Mouse (Mus musculus) ES-E14 (cell line): ENCODE results near the gene Ntan1. TPM values are rescaled to one million over a fixed set of nuclear protein-coding genes. Genes with fewer than 3 reads are reported as not detected.

Source experiments
- DNase-seq: peaks from one replicate; pipeline ENCODE4 v3.0.0-alpha.2; 2013; ENCODE audit warnings: low read depth, low spot score
- H3K27ac ChIP-seq: 2 replicates; pipeline ENCODE4 v1.5.1; 2012; ENCODE audit warnings: low read depth, mild to moderate bottlenecking, low read length, moderate library complexity, mixed read lengths; ENCODE audit not compliant: poor library complexity, insufficient read depth, severe bottlenecking
- H3K36me3 ChIP-seq: 2 replicates; pipeline ENCODE4 v1.6.1; 2012; ENCODE audit warnings: mild to moderate bottlenecking, low read length, moderate library complexity, mixed read lengths; ENCODE audit not compliant: control insufficient read depth, poor library complexity, insufficient read depth, severe bottlenecking
- H3K4me1 ChIP-seq, 2 experiments: fragments of 150-350 bp in 1 of 2; sonication (generic) in 1 of 2; 2 replicates each; pipeline ENCODE4 v1.6.1; 2012; ENCODE audit warnings: low read length in 2 of 2, mild to moderate bottlenecking in 1 of 2, mixed read lengths in 1 of 2; ENCODE audit not compliant: control insufficient read depth in 2 of 2, insufficient read depth in 2 of 2, poor library complexity in 1 of 2
- H3K4me3 ChIP-seq, 2 experiments: fragments of 150-350 bp in 1 of 2; sonication (generic) in 1 of 2; 2 replicates each; pipeline ENCODE4 v1.5.1; 2012; ENCODE audit warnings: low read length in 2 of 2, low read depth in 1 of 2, mild to moderate bottlenecking in 1 of 2, mixed read lengths in 1 of 2; ENCODE audit not compliant: insufficient read depth in 1 of 2, poor library complexity in 1 of 2, severe bottlenecking in 1 of 2
- H3K9ac ChIP-seq: 2 replicates; pipeline ENCODE4 v1.6.1; 2012; ENCODE audit warnings: low read depth, mild to moderate bottlenecking, low read length, mixed read lengths; ENCODE audit not compliant: poor library complexity, insufficient read depth, severe bottlenecking
- H3K9me3 ChIP-seq: fragments of 150-350 bp; sonication (generic); 2 replicates; pipeline ENCODE4 v1.6.1; 2012; ENCODE audit warnings: low read depth, mild to moderate bottlenecking, low read length; ENCODE audit not compliant: control insufficient read depth, insufficient read depth
- CHD2 ChIP-seq: IDR thresholded peaks from 2 replicates; pipeline ENCODE4 v1.6.1; 2014; ENCODE audit warnings: mild to moderate bottlenecking, low read depth, low read length, inconsistent platforms
- HCFC1 ChIP-seq: IDR thresholded peaks from 2 replicates; pipeline ENCODE4 v1.6.1; 2012; ENCODE audit warnings: low read length, inconsistent platforms, borderline replicate concordance; ENCODE audit not compliant: insufficient read depth
- MAFK ChIP-seq: IDR thresholded peaks from 2 replicates; pipeline ENCODE4 v1.6.1; 2014; ENCODE audit warnings: mild to moderate bottlenecking, low read depth, low read length, inconsistent platforms; ENCODE audit not compliant: insufficient read depth
- ZC3H11A ChIP-seq: IDR thresholded peaks from 2 replicates; pipeline ENCODE4 v1.6.1; 2012; ENCODE audit warnings: low read depth, mild to moderate bottlenecking, inconsistent platforms, low read length, borderline replicate concordance
- ZNF384 ChIP-seq: IDR thresholded peaks from 2 replicates; pipeline ENCODE4 v1.6.1; 2012; ENCODE audit warnings: low read depth, low read length, inconsistent platforms
- in situ Hi-C, 2 experiments: fragments of 600-800 bp; cut with MboI; formaldehyde crosslinking; loops; one replicate each; pipeline ENCODE4 v1.15.1; 2025; ENCODE audit warnings: low sequenced_read_pairs in 2 of 2, inconsistent platforms in 1 of 2; ENCODE audit not compliant: unreplicated experiment in 2 of 2
- total RNA-seq: library from RNA; depleted of rRNA; stranded (reverse); fragments of 300-350 nt; gene quantifications from 2 replicates; pipeline ENCODE4 v1.2.3, GENCODE M21; 2012

Ntan1 gene
- total RNA-seq, 1 experiment, result 54.2 TPM

DNA sequence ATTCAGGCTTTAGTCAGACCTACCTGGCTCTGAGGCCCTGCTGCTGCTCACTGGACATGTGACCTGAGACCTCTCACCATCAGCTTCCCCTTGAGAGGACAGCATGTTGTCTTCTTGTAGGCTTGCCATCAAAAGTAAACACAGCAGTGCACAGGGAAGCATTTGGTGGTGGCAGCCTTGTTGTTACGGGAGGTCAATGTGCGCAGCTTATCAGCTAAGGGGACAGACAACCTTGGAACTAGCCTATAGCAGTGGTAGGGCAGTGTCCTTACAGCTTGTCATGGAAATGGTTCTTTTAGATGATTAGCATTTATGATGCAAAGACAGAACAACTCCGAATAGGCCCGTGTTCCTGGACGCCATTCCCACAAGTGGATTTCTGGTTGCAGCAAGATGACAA lies 15.7 kb downstream of the Ntan1 start:
- no peak for TF ChIP-seq HCFC1
- H3K9ac ChIP-seq, result no peak overlapping the region
- in situ Hi-C loops, result no loop called here

DNA sequence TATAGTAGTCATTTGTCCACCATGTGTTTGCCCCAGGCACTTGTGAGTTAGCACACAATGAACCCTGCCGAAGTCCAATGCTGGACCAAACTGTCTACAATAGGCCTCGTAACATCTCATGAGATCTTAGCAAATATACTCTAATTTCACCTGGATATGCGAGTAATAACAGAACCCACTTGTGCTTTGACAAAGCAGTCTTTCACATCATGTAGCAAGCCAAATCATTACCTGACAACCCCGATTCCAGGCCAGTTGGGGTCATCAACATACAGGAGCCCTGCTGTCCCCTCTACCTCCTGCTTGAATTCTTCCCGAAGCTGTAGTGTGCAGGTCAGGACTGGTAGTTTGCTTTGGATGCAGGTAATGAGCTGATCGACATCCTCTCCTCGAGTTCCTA lies 21.4 kb downstream of the Ntan1 start:
- no peaks in the 10 kb centered on the region for H3K9me3 ChIP-seq
- no peak overlapping the region for H3K27ac ChIP-seq
- H3K4me1 ChIP-seq, result no peaks in the 10 kb centered on the region
- TF ChIP-seq ZC3H11A (no peak), CHD2 (no peak), HCFC1 (no peak), ZNF384 (no peak), MAFK (no peak)
- no peak overlapping the region for H3K9ac ChIP-seq
- H3K36me3 ChIP-seq, result peaks cover 33% of the 10 kb centered on the region
- no peak for DNase-seq
- H3K4me3 ChIP-seq, result no peak overlapping the region
- in situ Hi-C loops, result no loop called here

More for the DNA sequence above, 15.7 kb downstream of the Ntan1 start:
- H3K27ac ChIP-seq, result no peak overlapping the region
- no peaks in the 10 kb centered on the region for H3K9me3 ChIP-seq
- peaks cover 59% of the 10 kb centered on the region for H3K36me3 ChIP-seq
- no peak for DNase-seq
- H3K4me3 ChIP-seq, result no peak overlapping the region
- H3K4me1 ChIP-seq, result no peaks in the 10 kb centered on the region

DNA sequence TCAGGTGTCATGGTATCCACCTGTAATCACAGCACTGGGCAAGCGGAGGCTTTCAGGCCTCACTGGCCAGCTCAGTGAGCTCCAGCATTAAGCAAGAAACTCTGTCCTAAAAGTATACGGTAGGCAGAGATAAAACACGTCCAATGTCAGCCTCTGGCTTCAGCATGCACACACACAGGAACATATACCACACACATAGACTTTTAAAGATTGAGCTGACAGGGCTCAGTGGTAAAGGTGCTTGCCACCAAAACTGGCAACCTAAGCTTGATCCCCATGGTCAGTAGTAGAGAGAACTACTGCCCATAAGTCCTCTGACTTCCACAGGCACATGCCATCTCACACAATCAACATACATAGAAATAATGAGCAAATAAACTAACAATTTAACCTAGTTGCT lies 22.3 kb downstream of the Ntan1 start:
- no peak overlapping the region for H3K9ac ChIP-seq
- TF ChIP-seq CHD2 (no peak), HCFC1 (no peak), ZNF384 (no peak), ZC3H11A (no peak), MAFK (no peak)
- H3K9me3 ChIP-seq, result no peaks in the 10 kb centered on the region
- H3K27ac ChIP-seq, result no peak overlapping the region
- H3K4me3 ChIP-seq, result no peak overlapping the region
- no peak for DNase-seq
- peaks cover 26% of the 10 kb centered on the region for H3K36me3 ChIP-seq
- in situ Hi-C loops, result no loop called here
- H3K4me1 ChIP-seq, result no peaks in the 10 kb centered on the region

DNA sequence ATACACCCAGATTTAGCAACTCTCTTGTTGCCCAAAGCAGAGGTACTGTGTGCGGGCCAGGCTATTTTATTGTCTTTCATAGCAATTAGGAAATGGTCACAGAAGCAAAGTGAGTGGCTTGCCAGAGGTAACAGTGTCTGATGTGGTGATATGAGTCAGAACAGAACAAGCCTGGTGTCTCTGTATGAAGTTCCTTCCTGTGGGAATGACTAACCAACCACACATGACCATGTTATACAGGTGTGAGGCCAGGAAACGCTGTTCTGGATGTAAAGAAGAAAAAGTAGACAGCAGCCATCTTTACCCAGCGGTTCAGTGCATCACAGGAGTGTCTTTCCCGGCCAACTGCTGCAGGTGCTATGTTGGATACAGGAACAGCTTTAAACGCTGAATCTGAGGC lies 26.4 kb downstream of the Ntan1 start:
- Histone ChIP-seq H3K9ac (no peak overlapping the region), H3K9me3 (no peaks in the 10 kb centered on the region), H3K36me3 (peaks cover 5% of the 10 kb centered on the region), H3K4me3 (no peak overlapping the region), H3K27ac (no peak overlapping the region), H3K4me1 (no peaks in the 10 kb centered on the region)
- no peak for DNase-seq
- TF ChIP-seq CHD2 (no peak), ZNF384 (no peak), HCFC1 (no peak), MAFK (no peak), ZC3H11A (no peak)
- in situ Hi-C loops, result no loop called here

DNA sequence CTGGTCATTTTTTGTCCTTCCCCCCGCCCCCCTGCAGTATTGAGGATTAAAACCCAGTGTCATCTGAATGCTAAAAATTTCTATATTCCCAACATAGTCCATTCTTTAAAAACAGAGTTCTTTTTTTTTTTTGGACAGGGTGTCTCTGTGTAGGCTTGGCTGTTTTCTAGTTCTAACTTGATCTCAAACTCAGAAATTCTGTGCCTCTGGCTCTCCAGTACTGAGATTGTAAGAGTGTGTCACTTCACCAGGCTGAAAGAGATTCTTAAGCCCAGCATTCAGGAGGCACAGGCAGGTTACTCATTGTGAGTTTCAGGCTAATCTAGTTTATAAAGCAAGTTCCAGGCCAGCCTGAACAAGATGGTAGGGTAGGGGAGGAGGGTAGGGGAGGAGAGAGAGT lies 28.0 kb downstream of the Ntan1 start:
- Histone ChIP-seq H3K4me1 (no peaks in the 10 kb centered on the region), H3K27ac (no peak overlapping the region), H3K36me3 (peaks cover 5% of the 10 kb centered on the region), H3K4me3 (no peak overlapping the region), H3K9ac (no peak overlapping the region), H3K9me3 (no peaks in the 10 kb centered on the region)
- in situ Hi-C loops, result no loop called here
- no peak for TF ChIP-seq ZNF384
- no peak for DNase-seq
